Mouse (Mus musculus): Measurements from ENCODE around the gene Prr14l.
"Not testable (repeated sequence)": the region's sequence is repeated elsewhere in the genome, so short reads cannot be mapped to it uniquely, and the experiment has no call there.

Prr14l gene

DNA sequence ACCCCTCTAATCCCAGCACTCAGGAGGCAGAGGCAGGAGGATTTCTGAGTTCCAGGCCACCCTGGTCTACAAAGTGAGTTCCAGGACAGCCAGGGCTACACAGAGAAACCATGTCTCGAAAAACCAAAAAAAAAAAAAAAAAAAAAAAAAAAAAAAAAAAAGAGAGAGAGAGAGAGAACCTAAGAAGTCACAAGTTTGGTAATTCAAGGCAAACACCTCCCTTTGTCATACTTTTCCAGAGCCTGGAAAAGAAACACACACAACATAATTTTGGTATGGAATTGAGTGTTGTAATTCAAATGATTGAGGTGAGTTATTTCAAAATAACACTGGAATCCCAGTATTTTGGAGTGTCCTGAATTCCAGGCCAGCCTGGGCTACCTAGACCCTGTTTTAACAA, 67.6 kb downstream of the Prr14l start:
- DNase-seq (ENCODE audit: low read depth in 1 of 2, low spot score in 2 of 2), result not testable (repeated sequence)

DNA sequence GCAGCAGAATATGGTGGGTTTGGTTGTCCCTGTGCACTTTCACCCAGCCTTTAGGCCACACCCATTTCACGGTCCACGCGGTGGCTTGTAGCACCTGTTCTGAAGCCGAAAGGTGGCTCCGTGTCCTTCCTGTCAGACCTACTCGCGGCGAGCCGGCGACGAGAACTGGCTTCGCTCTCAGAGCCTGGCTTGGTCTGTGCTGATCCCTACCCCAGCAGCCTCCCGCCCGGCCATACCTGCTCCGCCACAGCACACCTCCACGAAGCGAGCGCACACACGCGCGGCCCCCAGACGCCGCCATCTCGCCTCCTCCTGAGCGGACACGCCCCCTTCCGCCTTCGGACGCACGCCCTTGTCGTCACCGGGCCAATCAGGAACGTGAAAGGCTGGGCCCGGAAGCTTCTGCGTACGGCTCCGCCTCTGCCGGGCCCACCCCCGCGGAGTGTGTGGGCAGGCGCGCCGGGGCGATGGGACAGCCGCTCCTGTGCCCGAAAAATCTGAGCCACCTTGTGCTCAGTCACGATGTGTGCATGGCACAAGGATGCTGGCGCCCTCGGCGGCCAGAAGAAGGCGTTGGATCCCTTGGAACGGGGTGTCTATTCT, 68.6 kb downstream of the Prr14l start, which contains the start of gene Pisd:
Gene Pisd, minus strand, starts transcription at position 334 of the 603 bp plus-strand sequence.
- peak; percentile 73 to 86 for DNase-seq (ENCODE audit: low read depth in 1 of 2, low spot score in 2 of 2)

DNA sequence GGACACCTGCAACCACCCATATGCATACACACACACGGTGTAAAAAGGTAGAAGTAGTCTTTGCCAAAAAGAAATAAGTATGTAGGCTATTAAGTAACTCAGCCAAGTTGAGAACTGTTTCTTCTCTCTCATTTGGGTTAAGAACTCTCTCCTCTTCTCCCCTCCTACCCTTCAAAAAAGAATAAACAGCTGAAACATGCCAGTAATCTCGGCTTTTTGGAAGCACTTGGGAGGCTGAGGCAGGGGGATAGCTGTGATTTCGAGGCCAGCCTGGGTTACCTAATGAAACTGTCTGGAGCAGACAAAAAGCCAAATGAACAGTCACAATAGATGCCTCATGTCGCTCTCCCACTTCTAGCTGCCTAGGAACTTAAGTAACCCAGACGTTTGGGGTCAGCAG, 69.3 kb downstream of the Prr14l start:
- DNase-seq (ENCODE audit: low read depth in 1 of 2, low spot score in 2 of 2), result no peak

DNA sequence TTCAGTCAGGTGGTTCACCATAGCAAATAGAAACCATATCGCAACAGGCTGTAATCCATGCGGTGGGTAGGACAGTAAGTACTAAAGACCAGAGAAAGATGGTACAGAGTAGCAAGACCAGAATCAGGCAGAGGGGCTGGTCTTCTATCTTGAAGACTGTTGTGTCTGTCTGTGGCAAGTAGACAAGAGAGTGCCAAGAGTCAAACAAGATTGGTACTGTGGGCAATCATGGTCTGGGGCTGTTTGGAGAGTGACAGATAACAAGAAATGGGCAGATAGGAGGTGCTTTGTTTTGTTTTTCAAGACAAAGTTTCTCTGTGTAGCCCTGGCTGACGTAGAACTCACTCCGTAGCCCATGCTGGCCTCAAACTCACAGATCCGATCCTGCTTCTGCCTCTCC, 72.5 kb downstream of the Prr14l start:
- no peak for DNase-seq (ENCODE audit: low read depth in 1 of 2, low spot score in 2 of 2)

DNA sequence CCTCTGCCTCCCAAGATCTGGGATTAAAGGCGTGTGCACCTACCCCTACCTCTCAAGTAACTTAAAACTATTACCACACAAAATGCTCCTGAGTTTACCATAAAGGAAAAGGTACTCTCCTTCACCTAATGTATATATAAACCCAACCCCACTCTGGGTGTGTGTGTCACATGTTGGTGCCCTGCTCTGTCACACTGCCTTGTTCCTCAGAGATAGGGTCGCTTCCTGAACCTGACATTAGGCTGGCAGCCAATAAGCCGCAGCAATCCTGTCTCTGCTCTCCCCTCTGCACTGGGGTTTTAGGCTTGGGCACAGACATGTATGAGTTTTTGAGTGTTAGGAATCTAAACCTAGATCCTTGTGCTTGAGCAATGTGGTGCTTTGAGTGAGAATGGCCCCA, 75.9 kb downstream of the Prr14l start:
- no peak for DNase-seq (ENCODE audit: low read depth in 1 of 2, low spot score in 2 of 2)

DNA sequence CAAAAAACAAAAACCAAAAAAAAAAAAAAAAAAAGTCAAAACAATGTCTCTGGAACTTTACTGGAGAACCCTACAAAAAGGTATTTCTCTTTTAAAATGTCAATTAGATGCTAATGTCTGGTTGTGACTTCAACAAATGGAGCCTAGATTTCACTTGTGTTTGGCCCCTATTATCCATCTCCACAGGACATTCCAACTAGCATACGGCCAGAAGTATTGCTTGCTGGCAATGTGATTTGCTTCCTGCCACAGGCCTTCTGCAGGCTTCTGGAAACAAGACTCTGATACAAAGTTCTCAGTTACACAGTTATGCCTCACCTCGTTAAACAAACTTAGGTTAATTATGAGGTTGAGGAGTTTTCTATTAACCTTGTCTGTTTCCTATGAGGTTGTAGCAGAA, 81.7 kb downstream of the Prr14l start:
- DNase-seq (ENCODE audit: low read depth in 1 of 2, low spot score in 2 of 2), result no peak

DNA sequence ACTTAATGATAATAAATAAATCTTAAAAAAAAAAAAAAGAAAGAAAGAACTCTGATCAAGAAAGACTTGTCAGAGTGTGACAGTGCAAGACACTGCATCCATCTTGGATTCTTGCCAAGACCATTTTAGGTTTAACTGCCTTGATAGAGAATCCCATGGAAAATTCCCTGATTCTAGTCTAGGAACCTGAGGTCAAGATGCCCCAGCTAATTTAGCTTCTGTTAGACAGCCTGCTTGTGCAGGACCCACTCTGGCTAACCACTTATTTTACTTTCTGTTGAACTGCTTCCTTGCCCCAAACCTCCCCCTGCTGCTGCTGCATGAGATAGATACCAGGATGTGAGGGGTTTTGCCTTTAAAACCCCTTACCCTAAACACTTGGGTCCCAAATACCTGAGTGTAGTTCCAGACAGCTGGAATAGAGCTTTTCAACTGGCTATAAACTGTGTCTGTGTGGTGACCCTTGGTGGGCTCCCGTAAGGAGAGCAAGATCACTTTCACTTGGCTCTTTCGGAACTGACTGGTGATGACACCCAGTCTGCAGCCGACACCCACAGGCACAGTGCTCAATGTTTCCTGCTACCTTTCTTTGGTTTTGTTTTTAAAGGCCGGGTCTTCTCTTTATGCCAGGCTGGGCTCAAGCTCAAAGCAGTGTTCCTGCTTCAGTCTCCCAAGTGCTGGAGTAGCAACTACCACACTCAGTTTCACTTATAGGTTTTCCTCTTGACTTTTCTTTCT, 86.3 kb downstream of the Prr14l start:
- no peak for DNase-seq (ENCODE audit: low read depth in 1 of 2, low spot score in 2 of 2)

DNA sequence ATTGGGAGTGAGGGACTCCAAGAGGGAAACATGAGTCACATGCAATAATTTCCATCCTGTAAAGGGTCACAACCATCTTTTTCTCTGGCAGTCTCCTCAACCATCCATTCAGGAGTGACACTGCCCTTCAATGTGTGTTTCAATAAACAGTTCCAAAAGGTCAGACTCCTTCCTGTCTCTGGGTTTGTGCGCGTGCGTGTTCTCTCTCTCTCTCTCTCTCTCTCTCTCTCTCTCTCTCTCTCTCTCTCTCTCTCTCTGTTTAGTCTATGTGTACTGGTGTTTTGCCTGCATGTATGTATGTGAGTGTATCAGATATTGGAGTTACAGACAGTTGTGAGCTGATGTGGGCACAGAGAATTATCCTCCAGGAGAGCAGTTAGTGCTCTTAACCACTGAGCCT, 87.1 kb downstream of the Prr14l start:
- DNase-seq (ENCODE audit: low read depth in 1 of 2, low spot score in 2 of 2), result no peak

DNA sequence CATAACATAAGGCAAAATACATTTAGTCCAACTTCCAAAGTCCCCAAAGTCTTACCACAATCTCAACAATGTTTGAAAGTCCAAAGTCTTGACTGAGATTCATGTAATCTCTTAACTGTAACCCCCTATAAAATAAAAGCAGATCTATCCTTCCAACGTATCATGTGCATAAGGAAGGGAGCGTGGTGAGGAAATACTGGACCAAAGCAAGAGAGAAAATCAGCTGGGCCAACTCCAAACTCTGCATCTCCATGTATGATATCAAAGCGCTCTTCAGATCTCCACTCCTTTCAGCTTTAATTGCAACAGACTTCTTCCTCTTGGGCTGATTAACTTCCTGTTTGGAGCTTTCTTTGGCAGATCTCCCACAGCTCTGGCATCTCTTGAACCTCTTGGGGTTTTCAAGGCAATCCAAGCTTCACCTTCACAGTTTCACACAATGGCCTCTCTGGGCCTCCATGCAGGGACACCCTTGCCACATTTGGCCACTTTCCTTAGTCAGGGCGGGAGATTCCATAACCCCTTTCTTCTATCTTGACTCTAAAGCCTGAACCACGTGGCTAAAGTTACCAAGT, 92.4 kb downstream of the Prr14l start:
- no peak for DNase-seq (ENCODE audit: low read depth in 1 of 2, low spot score in 2 of 2)

DNA sequence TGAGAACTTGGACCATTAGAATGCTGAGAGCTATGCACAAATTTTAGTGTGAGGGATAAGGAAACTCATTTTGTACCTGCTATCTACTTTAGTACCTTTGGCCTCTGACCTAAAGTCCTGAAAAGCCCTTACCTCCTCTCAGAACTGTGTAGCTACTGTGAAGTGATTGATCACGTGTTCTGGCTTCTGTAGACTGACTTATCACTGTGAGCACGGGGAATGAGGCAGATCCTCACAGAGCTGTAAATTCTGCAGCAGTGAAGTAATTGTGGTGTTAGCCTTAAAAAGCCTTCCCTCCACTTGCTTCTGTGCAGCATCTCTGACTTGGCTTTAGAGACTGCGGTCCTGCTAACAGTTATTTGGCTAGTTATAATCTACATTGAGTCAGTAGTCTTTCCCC, 93.3 kb downstream of the Prr14l start:
- DNase-seq (ENCODE audit: low read depth in 1 of 2, low spot score in 2 of 2), result no peak

DNA sequence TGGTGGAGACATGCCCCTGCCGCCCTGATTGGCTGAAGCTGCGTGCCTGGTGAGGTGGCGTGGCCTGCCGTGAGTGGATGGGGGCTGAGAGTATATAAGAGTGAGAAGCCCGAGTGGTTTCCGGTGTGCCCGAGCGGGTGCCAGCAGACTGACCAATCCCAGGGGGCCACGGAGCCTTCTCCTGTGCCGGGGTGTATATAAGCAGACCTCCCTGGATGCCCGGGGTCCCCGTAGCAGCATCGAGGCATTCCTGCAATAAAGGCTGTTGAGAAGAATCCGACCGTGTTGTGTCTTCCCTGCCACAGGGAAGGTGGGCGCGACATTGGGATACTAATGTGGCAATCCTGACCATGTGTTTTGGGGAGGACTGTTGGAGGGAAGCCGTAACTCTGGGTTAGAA, 93.7 kb downstream of the Prr14l start:
- peak in 1 of 2 experiments; percentile 21 for DNase-seq (ENCODE audit: low read depth in 1 of 2, low spot score in 2 of 2)

DNA sequence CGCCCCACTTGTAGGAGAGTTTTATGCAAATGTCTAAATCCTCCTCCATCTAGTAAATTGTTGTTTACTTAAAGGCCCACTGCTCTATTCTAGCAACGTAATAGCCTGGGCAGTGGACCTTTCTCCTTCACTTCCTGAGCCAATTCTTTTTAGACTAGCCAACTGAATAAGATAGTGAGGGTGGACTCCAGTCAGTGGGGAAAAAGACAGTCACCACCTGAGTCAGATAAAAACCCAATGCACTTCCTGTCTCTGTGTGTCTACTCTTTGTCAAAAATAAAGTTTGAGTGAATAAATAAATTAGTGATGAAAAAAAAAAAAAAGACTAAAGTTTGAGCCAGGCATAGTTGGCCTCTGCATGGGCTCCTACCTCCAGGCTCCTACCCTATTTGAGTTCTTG, 94.4 kb downstream of the Prr14l start:
- no peak for DNase-seq (ENCODE audit: low read depth in 1 of 2, low spot score in 2 of 2)

DNA sequence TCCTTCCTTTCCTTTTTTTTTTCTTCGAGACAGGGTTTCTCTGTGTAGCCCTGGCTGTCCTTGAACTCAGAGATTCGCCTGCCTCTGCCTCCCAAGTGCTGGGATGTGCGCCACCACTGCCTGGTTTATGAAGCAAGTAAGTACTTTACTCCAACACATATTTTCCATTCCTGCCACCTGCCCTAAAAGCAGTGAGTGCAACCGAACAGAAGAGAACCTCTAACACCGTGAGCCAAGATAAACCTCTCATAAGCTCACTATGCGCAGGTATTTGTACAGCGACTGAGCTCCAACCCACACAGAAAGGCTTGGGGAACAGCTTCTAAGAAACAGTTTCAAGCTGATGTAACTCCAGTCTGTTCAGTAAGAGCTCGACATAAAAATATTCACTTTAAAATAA, 97.9 kb downstream of the Prr14l start:
- no peak for DNase-seq (ENCODE audit: low read depth in 1 of 2, low spot score in 2 of 2)

DNA sequence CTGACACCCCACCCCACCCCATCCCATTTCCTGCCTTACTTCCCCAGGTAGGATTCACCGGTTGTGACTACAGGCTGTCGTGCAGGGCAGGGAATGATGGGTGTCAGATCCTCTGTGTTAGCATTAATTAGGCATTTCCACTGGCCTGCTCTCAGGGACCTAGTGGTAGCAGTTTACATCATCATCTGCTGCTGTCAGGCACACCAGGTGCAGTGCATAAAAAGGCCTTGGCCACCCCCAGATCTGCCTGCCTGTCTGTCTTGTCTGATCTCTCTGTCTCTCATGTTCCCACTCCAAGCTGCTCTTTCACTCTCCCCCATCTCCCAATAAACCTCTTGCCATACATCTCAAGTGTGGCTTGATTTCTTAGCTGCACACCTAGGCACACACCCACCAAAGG, 102.3 kb downstream of the Prr14l start:
- no peak for DNase-seq (ENCODE audit: low read depth in 1 of 2, low spot score in 2 of 2)

DNA sequence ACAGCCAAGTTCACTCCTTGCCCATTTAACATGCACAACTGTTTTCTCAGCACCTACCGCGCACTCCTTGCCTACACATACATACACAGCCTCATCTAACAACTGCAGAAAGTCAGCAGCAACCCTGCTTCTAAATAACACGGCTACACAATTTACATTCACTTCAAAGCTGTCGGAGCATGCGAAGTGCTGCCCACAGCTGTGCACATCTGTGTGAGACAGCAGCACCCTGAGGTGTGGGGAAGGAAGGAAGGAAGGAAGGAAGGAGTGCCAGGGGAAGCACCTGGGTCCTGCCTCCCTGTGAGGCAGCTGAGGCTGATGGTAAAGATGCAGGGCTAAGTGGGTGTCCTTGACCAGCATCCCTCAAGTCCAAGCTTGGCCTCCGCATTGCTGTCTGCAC, 105.1 kb downstream of the Prr14l start:
- no peak for DNase-seq (ENCODE audit: low read depth in 1 of 2, low spot score in 2 of 2)

DNA sequence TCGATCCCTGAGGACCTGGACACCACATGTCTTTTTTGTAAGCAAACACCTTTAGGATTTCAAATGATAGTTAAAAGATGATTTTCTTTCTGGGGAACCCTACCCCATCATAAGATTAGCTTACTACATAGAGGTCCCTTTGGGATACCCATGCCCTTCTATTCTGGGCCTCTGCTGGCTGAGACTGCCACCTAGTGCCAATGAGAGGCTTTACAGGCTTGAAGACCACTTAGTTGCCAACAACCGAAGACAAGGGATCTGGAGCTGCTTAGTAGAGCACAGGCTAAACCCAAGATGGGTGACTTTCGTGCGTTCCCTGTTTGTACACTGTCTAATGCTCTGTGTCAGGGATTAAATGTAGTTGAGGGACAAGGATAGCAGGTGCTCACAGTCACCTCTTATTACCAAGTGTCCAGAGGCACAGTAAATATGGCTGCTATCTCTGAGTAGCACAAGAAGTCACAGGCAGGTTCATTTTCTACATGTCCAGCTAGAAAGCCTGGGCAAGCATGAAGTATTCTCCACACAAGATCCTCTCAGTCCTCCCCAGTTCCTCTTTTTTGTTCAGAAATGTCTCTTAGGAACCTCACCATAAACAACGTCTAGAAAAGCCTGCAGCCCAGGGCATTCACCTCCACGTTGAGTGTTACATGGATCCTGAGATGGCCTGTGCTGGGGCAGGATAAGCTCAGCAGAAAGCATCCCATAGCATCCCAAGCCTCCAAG, 106.2 kb downstream of the Prr14l start:
- no peak for DNase-seq (ENCODE audit: low read depth in 1 of 2, low spot score in 2 of 2)

DNA sequence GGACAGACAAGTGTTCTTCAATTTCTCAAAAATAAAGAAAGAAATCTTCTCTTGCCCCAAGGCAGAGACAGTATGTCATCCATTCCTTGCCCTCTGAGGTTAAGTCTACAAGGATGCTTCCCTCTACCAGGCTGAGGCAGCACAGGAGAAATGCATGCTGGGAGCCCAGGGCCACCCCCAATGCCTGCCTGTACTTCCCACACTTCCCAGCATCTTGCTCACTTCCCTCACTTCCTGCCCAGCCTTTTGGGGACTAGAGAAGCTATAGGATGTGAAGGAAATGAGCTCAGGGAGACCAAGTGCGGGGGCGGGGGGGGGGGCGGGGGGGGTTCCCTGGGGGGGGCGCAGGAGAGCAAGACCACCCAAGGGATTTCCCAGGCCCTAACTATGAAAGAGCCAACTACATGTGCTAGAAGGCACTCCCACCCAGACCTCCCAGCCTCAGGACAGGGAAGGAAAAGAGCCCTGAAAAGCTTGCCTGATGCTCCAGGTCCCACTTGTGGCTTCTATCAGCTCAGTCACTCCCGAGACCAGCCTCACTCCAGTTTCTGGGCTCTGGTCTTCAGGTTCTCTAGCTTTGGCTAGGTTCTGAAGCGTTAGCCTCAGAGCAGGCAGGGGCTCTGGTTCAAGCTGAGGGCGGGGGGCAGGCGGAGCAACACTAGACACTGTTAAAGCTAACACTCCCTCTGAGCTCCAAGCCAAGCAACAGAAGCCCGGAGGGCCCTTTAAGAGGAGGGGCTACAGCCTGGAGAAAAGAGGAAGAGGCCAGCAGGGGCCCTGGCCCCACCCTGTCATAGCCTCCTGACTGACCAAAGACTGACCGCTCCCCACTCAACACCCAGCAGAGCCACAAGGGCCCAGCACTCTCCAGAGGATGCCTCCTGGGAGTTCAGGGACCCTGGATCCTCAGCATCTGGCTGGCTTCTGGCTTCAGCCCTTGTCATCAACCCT, 108.1 kb downstream of the Prr14l start:
- DNase-seq (ENCODE audit: low read depth in 1 of 2, low spot score in 2 of 2), result peak; percentile 81 to 88

DNA sequence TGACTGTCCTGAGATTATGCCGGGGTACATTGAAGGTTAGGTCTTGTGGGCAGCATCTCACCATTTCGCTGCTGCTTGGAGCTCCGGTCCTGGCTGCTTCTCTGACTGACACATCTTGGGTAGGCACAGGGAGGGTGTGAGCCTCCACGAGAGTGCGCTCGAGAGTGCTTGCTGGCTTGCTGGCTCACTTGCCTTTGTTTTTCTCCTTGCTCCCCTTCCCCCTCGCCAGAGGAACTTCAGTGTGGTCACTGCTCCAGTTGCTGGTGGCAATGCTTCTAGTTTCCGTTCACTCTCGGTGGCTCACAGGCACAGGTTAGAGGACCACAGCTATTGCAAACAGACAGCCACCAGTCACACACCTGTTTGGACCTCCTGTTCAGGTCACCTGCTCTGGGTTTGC, 111.9 kb downstream of the Prr14l start:
- peak in 1 of 2 experiments; percentile 24 for DNase-seq (ENCODE audit: low read depth in 1 of 2, low spot score in 2 of 2)

DNA sequence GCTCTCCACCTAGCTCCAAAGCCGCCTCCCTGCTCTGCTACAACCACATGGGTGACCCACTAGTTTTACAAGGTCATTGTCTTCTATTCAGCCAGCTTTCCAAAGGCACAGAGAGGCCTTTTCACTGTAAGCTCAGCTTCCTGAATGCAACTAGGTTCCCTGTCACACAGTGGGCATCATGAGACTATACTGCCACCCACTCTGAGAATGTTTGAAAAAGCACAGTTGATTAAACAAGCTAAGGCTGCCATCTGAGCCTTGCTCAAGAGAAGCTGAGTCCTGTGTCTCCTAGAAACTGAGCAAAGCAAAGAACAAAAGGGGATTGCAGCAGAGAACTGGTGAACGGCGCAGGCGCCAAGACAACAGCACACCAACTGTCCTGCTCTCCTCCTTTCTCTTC, 112.7 kb downstream of the Prr14l start:
- DNase-seq (ENCODE audit: low read depth in 1 of 2, low spot score in 2 of 2), result not testable (repeated sequence)

DNA sequence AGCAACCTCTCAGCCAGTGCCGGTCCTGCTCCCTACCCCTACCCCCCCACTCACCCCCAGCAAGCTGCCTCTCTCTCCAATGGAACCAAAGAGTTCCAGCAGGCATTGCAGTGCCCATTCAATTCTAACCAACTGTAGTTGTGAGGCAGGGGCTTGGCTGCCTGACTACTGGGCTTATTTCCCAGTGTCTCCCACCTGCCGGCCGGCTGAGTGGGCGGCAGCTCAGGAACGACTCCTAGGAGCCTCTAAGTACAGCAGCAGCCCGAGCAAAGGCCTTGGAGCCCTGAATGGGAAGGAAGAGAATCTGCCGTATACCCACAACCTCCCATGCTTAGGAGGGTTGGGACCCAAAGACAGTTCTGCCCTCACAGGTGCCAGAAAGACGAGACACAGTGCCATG, 113.2 kb downstream of the Prr14l start:
- DNase-seq (ENCODE audit: low read depth in 1 of 2, low spot score in 2 of 2), result not testable (repeated sequence)

DNA sequence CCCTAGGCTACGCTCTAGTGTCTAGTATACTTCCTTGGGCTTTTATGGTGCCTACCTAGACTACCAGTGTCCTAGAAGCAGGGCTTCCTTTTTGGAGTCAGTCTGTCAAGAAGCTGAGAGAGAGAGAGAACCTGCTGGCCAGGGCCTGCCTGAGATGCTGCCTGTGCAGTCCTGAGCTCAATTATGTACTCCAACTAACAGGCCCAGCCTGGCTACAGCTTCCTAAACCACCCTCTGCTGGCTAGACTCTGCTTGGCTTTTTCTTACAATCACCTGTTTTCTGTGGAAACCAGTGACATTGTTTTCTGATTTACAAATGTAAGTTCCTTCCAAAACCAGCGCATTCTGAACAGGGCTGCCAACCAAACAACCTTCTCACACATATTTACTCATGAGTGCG, 113.9 kb downstream of the Prr14l start:
- no peak for DNase-seq (ENCODE audit: low read depth in 1 of 2, low spot score in 2 of 2)

All from monocyte, adult 2 months (primary cell).